Mouse (Mus musculus): ENCODE data around the gene Rnase9.
A peak's percentile ranks its signal among the peaks of the same experiment; 100 is the strongest.
"Not testable (repeated sequence)": the region's sequence is repeated elsewhere in the genome, so short reads cannot be mapped to it uniquely, and the experiment has no call there.

Gene Rnase9

DNA sequence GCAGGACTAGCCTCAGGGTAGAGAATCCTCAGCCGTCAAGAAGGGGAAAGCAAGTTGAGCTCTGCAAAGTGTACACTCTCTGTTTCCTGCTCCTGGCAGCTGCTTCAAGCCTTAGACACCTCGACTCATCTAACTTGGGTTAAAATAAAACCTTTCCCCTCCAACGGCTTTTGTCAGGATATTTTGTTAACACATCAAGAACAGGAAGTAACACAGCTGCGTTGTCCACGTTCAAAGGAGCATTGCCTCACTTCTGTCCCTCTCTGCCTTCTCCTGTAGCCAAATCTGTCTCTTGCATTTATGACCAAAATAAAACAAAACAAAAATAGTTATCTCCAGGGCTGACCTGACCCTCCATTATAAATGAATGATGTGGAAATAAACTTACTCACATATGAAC is 6.2 kb upstream of the Rnase9 start:
- DNase-seq, result peak; percentile 66

- peak; percentile 11 for DNase-seq
These were observed 5.5 kb downstream of the Rnase9 start for GRCm38 (mm10) chr14:51036214-51036613.

DNA sequence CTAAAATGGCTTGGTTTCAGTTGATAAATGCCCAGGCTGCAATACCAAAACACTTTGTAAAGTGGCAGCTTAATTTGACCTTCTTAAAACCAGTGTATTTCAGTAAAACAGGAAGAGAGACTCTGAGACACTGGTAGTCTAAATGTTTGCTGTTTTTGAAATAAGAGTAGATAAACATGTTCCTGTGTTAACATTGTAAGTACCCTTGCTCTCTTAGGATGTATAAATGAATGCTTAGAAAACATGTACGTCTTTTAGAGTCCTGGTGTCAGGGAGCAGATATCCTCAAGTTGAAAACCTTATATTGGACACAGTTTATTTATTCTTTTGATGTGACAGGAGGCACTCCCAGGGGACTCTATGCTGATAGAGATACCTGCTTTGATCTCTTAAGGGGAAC is 6.5 kb downstream of the Rnase9 start:
- DNase-seq, result peak; percentile 4

- DNase-seq, result peak; percentile 87
These were observed 14.1 kb downstream of the Rnase9 start for GRCm38 (mm10) chr14:51027387-51028155.

GRCm38 (mm10) chr14:51026391-51027133 is 15.1 kb downstream of the Rnase9 start:
- peak; percentile 92 for DNase-seq

- no peak for DNase-seq
These were observed 16.8 kb downstream of the Rnase9 start for GRCm38 (mm10) chr14:51024820-51025219.

DNA sequence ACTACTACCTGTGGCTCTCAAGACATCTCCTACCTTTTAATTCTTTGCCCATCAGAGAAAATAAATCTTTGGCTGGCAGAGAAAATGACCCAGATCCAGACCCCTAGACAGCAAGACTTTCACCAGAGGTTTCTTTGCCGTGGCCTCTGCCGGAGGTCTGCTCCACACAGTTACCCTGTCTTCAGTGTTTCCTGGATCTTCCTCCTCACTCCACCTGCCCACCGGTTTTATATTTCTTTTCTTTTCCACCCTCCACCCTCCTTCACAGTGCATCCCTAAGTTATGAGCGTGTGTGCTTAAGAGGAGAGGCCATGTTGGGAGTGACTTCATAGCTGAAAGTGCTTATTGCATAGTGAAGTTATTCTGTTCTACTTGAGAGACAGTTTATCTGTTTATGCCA is 18.2 kb downstream of the Rnase9 start:
- no peak for DNase-seq

- peak; percentile 96 for DNase-seq
These were observed 24.4 kb downstream of the Rnase9 start for GRCm38 (mm10) chr14:51017256-51017655.

GRCm38 (mm10) chr14:51015780-51016179 is 25.9 kb downstream of the Rnase9 start:
- DNase-seq, result no peak

DNA sequence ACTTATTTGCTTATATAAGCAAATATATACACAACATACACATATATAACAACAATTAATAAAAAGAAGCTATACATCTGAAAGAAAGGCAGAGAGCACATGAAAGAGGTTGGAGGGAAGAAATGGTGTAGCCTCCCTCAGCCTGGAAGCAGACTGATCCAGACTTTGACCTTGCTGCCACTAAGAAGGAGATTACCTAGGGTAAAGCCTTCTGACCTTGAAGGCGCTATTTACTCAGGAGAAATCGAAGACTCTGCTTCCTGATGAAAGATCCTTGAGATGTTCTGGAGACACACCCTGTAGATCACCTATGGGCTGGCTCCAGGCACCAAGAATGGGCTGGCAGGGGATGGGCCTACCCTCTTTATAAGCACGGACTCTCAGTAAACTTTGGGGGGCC is 26.9 kb downstream of the Rnase9 start:
- not testable (repeated sequence) for DNase-seq

GRCm38 (mm10) chr14:51009572-51009971 is 32.1 kb downstream of the Rnase9 start:
- no peak for DNase-seq

DNA sequence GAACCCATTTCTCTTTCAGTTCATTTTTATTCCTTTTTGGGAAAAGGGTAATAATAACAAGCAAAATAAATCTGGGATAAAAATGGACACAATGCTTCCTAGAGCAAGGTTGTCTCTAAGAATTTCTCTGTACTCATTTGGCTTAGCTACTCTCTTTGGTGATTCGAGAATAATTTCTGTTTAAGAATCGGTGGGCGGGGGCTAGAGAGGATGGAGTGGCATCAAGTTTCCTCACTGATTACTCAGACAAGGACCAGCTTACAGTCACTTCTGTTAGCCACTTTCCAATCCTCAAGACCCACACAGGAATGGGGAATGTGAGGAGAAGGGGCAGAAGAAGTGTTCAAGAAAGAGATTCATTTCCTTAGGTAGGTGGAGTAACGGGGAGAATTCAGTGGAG is 32.9 kb downstream of the Rnase9 start:
- no peak for DNase-seq

DNA sequence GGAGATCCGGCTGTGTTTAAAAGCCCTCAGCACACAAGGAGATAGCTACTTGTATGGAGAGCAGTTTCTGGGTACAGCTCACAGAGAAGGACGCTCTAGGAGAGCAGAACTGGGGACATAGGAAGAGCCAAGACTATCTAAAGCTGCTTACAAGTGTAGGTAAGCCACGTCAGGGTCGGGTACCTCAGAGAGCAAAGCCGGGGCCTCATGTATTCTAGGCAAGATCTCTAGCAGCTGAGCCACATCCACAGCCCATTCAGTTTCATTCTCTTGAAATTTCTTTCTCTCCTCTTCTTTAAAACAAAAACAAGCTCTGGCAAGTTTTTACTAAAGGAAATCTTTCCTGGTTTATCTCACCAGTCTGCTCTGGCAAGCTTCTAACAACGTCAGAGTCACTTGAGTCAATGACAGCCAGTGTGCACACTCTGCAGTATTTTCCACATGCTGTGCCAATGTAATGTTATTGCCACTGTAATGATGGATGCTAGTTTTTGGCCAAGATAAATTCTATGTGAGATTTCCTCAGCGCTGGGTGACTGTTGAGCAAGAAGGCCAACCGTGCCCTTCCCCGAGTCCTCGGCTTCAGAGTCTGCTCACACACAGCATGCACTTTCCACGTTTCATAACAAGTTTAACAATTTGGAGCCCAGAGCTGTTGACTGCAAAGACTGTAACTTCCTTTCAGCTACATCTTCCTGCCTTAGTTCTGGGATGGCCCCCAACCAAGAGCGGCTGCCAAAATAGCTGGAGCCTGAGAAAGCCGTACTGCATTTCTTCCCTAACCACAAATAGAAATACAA is 33.6 kb downstream of the Rnase9 start:
- DNase-seq, result peak; percentile 99

GRCm38 (mm10) chr14:51007152-51007801 is 34.4 kb downstream of the Rnase9 start, which contains the start of gene Rnase10:
Rnase10 (plus strand) TSS chr14:51007751.
- no peak for DNase-seq

DNA sequence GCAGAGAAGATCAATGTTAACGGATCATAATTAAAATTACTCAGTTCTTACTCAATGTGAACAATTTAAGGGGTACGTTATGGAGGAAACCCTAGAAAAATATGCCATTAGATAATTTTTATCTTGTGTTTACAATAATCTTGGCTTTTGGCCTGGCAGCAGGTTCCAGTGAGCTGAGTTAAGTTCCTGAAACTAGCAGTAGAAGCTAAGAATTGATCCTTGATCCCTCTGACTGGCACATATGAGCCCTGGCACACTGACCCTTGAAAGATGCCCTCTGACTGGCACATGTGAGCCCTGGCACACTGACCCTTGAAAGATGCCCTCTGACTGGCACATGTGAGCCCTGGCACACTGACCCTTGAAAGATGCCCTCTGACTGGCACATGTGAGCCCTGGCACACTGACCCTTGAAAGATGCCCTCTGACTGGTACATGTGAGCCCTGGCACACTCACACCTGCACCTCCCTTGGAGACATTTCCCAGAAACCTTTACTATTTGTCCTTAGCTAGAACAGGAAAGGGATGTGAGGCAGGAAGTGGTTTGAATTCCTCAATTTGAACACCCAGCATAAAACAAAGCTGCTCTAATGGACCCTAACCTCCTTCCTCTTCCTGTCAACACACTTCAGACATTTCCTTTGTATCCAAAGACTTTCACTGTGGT is 43.5 kb downstream of the Rnase9 start:
- DNase-seq, result peak; percentile 96

- peak; percentile 92 for DNase-seq
These were observed 44.6 kb downstream of the Rnase9 start for GRCm38 (mm10) chr14:50997088-50997487.

GRCm38 (mm10) chr14:50991037-50991436 is 50.6 kb downstream of the Rnase9 start:
- DNase-seq, result peak; percentile 12

Measured in heart, adult 11 months (tissue).